Mouse (Mus musculus) cerebellum, postnatal 10 days (tissue): ENCODE results near the gene Ikzf1.

Experiments used
- DNase-seq, 2 experiments: peaks; one replicate each; pipeline ENCODE4 v3.0.0; 2021; ENCODE audit warnings: mixed read lengths in 2 of 2

Gene Ikzf1

GRCm38 (mm10) chr11:11690059-11690844, 5.4 kb downstream of the Ikzf1 start:
- DNase-seq = peak in 1 of 2 experiments; percentile 13

DNA sequence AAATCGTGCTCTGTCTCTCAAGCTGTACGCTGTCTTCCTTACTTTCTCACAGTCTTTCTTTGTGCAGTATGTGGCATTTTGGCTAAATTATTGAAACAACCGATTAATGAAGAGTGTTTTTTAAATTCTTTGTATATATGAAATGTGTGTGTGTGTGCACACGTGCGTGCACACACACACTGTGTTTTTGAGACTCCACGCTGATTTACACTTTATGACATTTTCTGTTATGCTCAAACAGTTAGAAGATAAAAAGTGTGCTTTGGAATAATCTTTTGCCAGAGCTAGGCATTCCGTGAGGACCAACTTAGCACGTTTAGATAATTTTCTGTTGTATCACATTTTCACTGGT, 6.0 kb downstream of the Ikzf1 start:
- DNase-seq = no peak

GRCm38 (mm10) chr11:11691324-11692058, 6.7 kb downstream of the Ikzf1 start:
- DNase-seq = no peak

DNA sequence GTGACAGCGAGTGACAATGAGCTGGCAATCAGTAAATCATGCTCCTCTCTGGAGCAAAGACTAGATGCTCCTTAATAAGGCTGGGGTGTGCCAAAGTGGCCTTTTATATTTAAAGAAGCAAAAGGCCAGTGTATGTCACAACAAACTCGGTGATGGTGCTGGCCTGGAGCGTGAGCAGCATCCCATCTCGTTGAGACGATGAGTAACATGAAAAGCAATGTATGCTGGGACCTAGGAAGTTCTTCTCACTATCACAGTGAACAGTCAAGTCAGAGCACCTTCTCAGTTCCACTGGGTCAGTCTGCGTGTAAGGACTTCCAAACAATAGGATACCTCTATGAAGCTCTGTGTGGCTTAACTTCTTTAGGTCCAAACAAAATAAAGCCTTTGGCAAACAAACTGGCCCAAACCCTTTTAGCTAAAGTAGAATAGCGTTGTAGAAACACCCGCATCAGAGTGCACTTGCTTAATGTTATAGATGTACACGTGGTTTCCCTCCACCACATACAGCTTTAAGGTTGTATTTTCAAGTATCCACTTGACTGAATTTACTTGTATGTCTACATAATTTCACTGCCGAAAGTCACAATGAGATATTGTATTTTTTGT, 7.9 kb downstream of the Ikzf1 start:
- DNase-seq = no peak

DNA sequence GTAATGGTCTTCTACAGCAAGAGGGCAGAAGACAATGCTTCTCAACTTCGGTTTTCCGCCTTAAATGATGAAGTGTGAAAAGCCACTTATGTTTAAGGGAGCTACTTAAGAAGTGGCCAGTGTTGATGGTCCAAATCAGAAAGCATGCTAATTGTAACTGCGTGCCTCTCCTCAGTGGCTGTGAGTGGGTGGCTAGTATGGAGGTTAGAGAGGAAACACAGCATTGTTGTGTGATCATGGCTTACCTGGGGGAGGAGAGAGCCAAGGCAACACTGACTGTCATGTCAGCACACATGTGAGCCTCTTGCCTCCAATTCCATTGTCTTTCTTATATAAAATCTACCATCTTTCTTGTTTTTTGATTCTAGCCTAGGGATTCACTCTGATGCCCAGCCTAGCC, 8.6 kb downstream of the Ikzf1 start:
- no peak for DNase-seq

DNA sequence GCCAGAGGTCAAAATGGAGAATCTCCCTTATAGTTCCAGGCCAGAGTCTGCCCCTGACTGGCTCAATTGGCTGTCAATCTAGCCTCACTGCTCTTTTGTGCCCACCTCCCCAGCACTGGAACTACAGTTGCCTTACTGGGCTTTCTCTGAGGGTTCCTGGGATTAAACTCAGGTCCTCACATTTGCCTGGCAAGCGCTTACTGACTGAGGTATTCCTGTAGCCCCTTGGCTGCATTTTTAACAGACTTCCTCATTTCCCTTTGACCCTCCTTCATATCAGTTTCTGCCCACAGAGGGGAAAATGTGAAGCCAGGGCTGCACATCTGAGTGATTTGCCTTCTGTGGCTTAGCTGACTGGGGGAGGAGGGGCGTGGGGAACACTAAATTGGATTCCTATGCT, 9.3 kb downstream of the Ikzf1 start:
- DNase-seq = no peak

DNA sequence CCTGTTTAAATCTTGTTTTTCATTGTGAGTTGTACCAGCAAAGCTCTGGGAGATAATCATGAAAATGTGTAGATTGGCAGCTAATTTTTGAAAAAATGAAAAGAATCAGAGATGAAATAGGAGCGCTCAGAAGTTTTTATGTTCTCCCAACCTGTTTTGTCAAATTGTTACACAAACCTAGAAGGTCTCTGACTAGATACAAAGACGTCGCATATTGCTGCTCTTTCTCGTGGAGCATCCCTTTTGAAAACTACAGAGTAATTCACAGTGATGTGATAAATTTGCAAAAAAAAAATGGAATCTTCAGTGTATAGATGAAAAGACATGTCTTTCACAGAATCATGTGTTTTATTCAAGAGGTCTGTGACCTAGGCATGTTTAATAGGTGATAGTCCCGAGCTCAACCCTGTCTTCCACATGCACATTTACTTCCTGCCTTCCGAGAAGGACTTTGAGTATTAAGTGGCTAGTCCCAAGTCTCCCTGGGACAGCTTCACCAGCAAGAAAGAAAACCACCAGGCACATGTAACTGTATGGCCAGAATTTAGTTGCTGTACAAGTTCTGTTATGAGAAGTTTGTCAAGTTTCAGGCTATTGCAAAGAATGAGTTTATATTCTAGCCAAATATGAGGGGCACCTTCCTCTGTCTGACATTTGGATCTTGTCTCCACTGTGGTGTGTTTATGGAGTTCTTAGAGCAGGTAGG, 9.8 kb downstream of the Ikzf1 start:
- no peak for DNase-seq

DNA sequence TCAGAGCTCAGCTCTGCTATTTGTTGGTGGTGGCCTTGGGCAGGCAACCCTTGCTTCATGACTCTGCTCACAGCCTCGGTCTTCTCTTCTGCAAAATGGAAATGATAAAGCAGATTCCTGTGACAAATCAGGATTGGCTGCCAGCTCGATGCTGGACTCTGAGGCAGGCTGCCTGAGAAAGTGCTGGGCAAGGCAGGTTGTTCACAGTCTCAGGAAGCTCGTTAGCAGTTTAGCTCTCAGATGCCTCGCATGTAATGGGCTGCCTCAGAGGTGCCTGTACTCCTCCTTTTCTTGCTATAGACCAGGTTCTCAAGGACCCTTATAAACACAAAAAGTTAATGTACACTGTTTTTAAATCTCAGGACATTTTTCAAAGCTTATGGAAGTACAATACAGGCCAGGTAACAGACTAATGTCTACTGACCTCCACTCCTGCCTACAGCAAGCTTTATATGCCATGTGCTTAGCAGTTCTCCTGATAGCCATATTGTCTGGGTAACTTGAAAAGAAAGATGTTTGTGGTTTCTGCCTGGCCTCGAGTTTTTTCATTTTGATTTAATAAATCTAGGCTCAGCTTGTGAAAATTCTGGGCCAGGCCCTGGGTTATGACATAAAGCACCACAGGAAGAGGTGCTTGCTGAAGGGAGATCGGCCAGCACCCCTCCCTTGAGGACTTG, 10.5 kb downstream of the Ikzf1 start:
- no peak for DNase-seq

GRCm38 (mm10) chr11:11695907-11696306, 11.1 kb downstream of the Ikzf1 start:
- no peak for DNase-seq

- no peak for DNase-seq
Observed at GRCm38 (mm10) chr11:11696814-11697213, 12.0 kb downstream of the Ikzf1 start.

DNA sequence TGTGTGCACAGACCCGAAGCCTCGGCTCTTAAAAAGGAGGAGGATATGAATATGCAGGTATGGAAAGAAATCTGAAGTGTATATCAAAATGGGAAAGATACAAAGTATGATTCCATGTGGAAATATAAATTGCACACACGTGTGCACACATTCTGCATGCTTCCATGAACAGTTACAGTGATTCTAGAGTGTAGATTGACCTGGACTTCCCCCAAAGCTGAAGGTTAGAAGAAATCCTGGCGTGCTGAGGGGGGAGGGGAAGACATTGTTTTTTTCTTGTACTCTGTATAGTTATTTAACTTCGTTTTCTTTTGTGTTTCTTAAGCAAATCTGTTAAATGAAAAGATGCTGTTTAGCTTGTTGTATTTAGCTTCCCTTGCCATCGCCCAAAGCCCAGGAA, 16.6 kb downstream of the Ikzf1 start:
- no peak for DNase-seq

- no peak for DNase-seq
Observed at GRCm38 (mm10) chr11:11703776-11704175, 19.0 kb downstream of the Ikzf1 start.

GRCm38 (mm10) chr11:11708154-11708719, 23.4 kb downstream of the Ikzf1 start:
- DNase-seq = no peak

- DNase-seq = no peak
Observed at GRCm38 (mm10) chr11:11709311-11709710, 24.5 kb downstream of the Ikzf1 start.

DNA sequence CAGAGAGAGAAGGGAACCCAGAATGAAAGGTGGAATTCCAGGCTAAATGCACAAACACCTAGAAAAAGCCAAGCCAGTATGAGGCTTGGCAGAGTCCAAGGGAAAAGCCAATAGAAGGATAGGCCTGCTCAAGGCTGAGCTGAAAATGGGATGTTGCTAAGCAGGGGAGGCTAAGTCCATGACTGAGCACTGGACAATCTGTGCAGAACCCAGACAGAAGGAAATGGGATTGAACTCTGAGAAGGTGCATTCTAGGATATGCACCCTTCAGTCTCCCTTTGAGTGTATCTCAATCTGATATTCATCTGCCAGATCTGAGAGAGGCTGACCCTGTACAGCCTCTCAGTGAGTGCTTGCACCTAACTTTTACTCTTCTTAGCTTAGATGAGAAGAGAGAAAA, 25.9 kb downstream of the Ikzf1 start:
- no peak for DNase-seq

GRCm38 (mm10) chr11:11711748-11712147, 26.9 kb downstream of the Ikzf1 start:
- DNase-seq = no peak

- no peak for DNase-seq
Observed at GRCm38 (mm10) chr11:11714676-11715075, 29.9 kb downstream of the Ikzf1 start.

GRCm38 (mm10) chr11:11715963-11716691, 31.3 kb downstream of the Ikzf1 start:
- no peak for DNase-seq

DNA sequence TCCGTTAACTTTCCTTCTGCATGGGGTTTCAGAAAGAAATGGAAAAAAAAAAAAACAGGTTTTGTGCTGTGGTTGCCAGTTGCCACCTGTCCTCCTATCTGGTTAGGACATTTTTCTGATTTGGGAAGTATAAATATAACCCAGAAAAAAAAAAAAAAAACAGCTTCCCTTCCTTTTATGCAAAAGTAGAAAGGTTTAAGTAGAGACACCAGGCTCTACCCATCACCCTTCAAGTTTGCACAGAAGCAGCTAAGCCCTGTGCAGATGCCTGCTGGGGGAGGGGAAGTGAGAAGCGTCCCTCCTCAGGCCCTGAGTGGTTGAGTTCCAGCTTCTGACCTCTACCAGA, 31.9 kb downstream of the Ikzf1 start:
- DNase-seq = peak; percentile 23 to 49

DNA sequence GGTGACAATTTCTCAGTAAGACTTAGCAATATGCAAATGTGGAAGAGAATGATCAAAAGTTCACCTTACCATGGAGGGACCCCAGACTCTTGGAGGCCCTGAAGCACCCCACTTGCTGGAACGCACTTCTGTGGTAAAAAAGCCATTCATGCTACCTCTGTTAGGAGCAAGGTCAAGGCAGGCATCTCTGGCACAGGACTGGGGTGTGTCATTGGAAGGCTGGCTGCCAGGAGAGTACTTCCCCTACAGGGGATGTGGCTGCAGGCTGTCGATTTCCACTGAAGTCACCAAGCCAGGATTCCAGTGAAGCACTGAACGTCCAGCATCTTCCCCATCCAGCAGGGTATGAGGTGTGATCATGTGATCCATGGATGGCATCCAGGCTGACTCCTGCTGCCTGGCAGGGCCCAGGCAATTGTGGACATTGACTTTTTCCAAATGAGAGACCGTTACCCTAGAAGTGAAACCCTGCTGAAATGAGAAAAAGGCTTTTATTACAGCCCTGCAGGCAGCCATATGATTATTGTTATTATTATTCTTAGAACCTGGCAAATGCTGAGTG, 32.9 kb downstream of the Ikzf1 start:
- DNase-seq = peak; percentile 41 to 56

- no peak for DNase-seq
Observed at GRCm38 (mm10) chr11:11719748-11720147, 34.9 kb downstream of the Ikzf1 start.
